Mouse (Mus musculus) G1E (cell line): ENCODE results near the gene Pip5k1c. TPM values are rescaled to one million over a fixed set of nuclear protein-coding genes. Genes with fewer than 3 reads are reported as not detected.

ENCODE experiments used
- ATAC-seq: 2 replicates; pipeline ENCODE4 v1.8.0; 2016; ENCODE audit warnings: mild to moderate bottlenecking; ENCODE audit not compliant: insufficient number of reproducible peaks, poor library complexity, low FRiP score, severe bottlenecking; ENCODE audit errors: extremely low read depth
- DNase-seq: peaks from one replicate; pipeline ENCODE4 v3.0.0; 2012; ENCODE audit warnings: low spot score
- H3K27me3 ChIP-seq: 2 replicates; pipeline ENCODE4 v1.6.1; 2012; ENCODE audit warnings: mild to moderate bottlenecking, low read length, inconsistent platforms; ENCODE audit not compliant: insufficient read depth
- H3K36me3 ChIP-seq: replicated peaks from 2 replicates; pipeline ENCODE3; 2012; ENCODE audit warnings: mild to moderate bottlenecking, inconsistent platforms
- H3K4me1 ChIP-seq: 2 replicates; pipeline ENCODE4 v1.6.1; 2012; ENCODE audit warnings: low read depth, low read length, inconsistent platforms, mixed read lengths; ENCODE audit not compliant: insufficient read depth
- H3K4me3 ChIP-seq: 2 replicates; pipeline ENCODE4 v1.5.1; 2012; ENCODE audit warnings: low read depth, mild to moderate bottlenecking, inconsistent platforms, low read length, moderate library complexity, mixed read lengths
- H3K9me3 ChIP-seq: replicated peaks from 2 replicates; pipeline ENCODE4 v1.6.1; 2012; ENCODE audit warnings: inconsistent platforms
- CTCF ChIP-seq: IDR thresholded peaks from 2 replicates; pipeline ENCODE4 v1.5.1; 2012; ENCODE audit warnings: low read depth, low read length, inconsistent platforms, mixed read lengths
- GATA1 ChIP-seq: IDR thresholded peaks from 2 replicates; pipeline ENCODE4 v1.6.1; 2012; ENCODE audit warnings: borderline replicate concordance, low read length, inconsistent platforms, mixed read lengths
- GATA2 ChIP-seq: IDR thresholded peaks from 2 replicates; pipeline ENCODE4 v1.6.1; 2012; ENCODE audit warnings: low read depth, low read length, inconsistent platforms, borderline replicate concordance
- POLR2AphosphoS5 ChIP-seq: IDR thresholded peaks from 2 replicates; pipeline ENCODE4 v1.6.1; 2012; ENCODE audit warnings: low read depth, low read length, inconsistent platforms; ENCODE audit not compliant: insufficient replicate concordance
- TAL1 ChIP-seq: conservative IDR thresholded peaks from 2 replicates; pipeline ENCODE4 v1.6.1; 2012; ENCODE audit warnings: low read depth, low read length, inconsistent platforms, mixed read lengths
- polyA plus RNA-seq: library from polyadenylated mRNA; stranded (reverse); fragments of >175 nt; gene quantifications from 2 replicates; pipeline ENCODE4 v1.2.3, GENCODE M21; 2012
- total RNA-seq, 2 experiments: library from RNA; stranded (forward) in 1 of 2; stranded (reverse) in 1 of 2; fragments of 200-1000 nt in 1 of 2; fragments of >200 nt in 1 of 2; fragmentation: Nextera tagmentation in 1 of 2; gene quantifications; 2 replicates each; pipeline ENCODE4 v1.2.3; 2014 to 2017

Pip5k1c gene
- total and polyA plus RNA-seq, 3 experiments = 58.8 to 266 (median 62.2) TPM

DNA sequence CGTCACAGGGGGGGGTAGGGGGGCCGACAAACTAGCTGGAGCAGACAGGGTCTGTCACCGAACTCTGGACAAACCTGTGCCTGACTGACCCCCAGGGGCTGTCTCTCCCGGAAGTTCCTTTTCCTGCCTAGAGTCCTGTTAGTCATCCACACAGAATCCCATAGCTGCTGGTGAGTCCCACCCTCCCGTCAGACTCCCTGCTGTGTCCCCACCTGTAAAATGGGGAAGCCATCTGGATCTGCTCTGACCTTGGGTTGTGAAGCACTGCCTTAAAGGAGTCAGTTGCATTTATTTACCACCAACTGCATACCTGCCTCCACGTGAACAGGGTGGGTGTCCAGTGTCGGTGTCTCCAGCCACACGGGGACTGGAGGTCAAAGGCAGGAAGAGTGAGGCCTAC lies 1.7 kb downstream of the Pip5k1c start:
- Histone ChIP-seq H3K4me1 (peaks cover 91% of the 10 kb centered on the region), H3K27me3 (peaks cover 9% of the 10 kb centered on the region; the same call in 1 of the 2 replicates), H3K9me3 (no peaks in the 10 kb centered on the region), H3K4me3 (peak overlapping the region; percentile 88), H3K36me3 (peaks cover 53% of the 10 kb centered on the region)
- DNase-seq = no peak
- ATAC-seq = no peak
- TF ChIP-seq CTCF = no peak
- TF ChIP-seq GATA1 = no peak
- no peak for TF ChIP-seq TAL1
- TF ChIP-seq GATA2 = no peak

DNA sequence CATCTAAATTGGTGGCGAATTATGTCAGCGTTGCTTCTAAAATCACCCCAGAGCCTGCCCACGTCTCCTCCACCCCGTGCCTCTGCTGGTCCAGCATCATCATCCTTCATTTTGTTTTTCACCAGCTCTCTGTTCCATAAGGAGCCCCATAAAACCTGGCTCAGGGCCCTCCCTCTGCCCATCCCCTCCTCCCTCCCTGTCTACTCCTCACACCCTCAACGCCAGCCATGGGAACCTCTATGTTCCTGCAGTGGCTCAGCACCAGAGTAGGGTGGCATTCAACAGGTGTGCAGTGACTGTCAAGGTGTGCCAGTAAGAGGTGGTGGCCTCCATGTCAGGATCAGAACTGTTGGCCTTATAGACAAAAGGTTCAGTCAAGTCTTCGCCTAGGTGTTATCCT lies 2.4 kb downstream of the Pip5k1c start:
- H3K36me3 ChIP-seq = peaks cover 61% of the 10 kb centered on the region
- ATAC-seq (no peak), DNase-seq (no peak)
- H3K27me3 ChIP-seq = peaks cover 6% of the 10 kb centered on the region; the same call in 1 of the 2 replicates
- H3K9me3 ChIP-seq = no peaks in the 10 kb centered on the region
- peak overlapping the region; percentile 88; the same call in 1 of the 2 replicates for H3K4me3 ChIP-seq
- H3K4me1 ChIP-seq = peaks cover 92% of the 10 kb centered on the region
- TF ChIP-seq GATA1 (no peak), TAL1 (no peak), CTCF (no peak), POLR2AphosphoS5 (no peak), GATA2 (no peak)

DNA sequence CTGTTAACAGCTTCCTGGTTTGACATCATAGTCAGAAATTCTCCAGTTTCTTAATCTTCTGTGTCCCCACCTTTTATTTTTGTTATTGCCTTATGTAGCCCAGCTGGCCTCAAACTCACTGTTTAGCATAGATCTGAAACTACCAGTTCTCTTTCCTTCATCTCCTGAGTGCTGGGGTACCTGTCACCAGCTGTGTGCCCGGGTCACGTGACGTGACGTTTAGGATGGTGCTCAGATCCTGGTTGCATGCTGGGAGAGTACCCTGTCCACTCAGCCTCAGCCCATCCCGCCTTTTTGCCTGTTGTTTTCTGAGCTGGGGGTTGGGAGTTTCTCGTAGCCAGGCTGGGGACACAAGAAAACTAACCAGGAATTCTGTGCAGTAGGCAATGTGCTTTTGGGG lies 4.5 kb downstream of the Pip5k1c start:
- DNase-seq = no peak
- H3K4me3 ChIP-seq = peak overlapping the region; percentile 66; the same call in 1 of the 2 replicates
- H3K4me1 ChIP-seq = peaks cover 94% of the 10 kb centered on the region
- H3K27me3 ChIP-seq = no peaks in the 10 kb centered on the region
- H3K36me3 ChIP-seq = peaks cover 81% of the 10 kb centered on the region
- H3K9me3 ChIP-seq = no peaks in the 10 kb centered on the region
- ATAC-seq = no peak
- no peak for TF ChIP-seq TAL1
- no peak for TF ChIP-seq GATA2
- no peak for TF ChIP-seq GATA1
- TF ChIP-seq CTCF = no peak

DNA sequence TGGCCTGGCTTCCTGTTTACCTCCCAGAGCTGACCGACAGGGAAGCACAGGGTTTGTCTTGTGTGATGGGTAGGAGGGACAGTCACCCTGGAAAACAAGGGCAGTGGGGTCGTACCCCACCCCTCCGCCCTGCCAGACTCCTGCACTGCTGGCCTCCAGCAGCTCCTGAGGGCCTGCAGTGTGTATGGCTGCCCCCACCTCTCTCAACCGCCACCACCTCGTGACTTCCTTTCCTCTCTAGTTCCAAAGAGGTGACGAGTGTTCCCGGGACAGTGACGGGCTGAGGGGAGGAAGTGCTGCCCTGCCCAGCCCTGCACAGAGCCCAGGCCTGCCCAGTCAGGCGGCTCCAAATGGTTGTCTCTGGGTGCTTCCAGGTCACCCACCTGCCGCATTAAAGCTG lies 5.1 kb downstream of the Pip5k1c start:
- peaks cover 97% of the 10 kb centered on the region for H3K4me1 ChIP-seq
- peaks cover 87% of the 10 kb centered on the region for H3K36me3 ChIP-seq
- DNase-seq (peak; percentile 66), ATAC-seq (peak; percentile 76)
- H3K27me3 ChIP-seq = no peaks in the 10 kb centered on the region
- TF ChIP-seq POLR2AphosphoS5 (no peak), TAL1 (no peak), GATA2 (no peak), CTCF (no peak), GATA1 (no peak)
- peak overlapping the region; percentile 66; the same call in 1 of the 2 replicates for H3K4me3 ChIP-seq
- no peaks in the 10 kb centered on the region for H3K9me3 ChIP-seq

DNA sequence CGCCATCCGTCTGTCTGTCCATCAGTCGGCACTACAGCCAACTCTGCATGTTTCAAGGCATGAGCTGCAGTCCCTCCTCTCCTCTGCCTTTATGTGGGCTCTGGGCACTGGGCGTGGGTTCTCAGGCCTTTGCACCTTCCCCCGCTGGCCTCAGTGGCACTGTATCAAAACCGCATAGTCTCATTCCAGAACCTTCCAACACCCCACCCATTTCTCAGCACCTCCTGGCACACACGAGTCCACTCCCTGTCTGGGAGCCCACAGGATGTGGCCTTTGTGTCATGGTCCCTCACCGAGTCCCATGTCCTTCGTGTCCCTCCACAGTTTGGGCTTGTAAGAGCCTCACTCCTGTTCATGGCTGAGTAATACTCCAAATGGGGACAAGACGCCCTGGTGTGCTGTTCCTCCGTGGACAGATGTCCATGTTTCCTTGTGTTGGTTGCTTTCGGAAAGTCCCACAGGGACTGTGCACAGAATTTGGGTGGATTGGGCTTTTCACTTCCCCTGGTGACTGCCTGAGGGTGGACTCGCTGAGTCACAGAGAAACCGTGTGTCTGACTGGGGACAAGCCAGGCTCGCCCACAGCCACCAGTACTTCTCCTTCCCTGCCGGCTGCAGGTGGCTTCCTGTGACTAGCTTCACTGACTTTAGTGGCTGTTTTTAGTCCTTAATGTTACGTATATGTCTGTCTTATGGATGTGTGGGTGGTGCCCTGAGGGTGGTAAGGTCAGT lies 5.8 kb downstream of the Pip5k1c start:
- TF ChIP-seq CTCF (no peak), TAL1 (no peak)
- ATAC-seq (no peak), DNase-seq (no peak)
- Histone ChIP-seq H3K36me3 (peaks cover 93% of the 10 kb centered on the region), H3K4me1 (peaks cover 100% of the 10 kb centered on the region), H3K9me3 (no peaks in the 10 kb centered on the region), H3K27me3 (no peaks in the 10 kb centered on the region), H3K4me3 (peak overlapping the region; percentile 66; the same call in 1 of the 2 replicates)

DNA sequence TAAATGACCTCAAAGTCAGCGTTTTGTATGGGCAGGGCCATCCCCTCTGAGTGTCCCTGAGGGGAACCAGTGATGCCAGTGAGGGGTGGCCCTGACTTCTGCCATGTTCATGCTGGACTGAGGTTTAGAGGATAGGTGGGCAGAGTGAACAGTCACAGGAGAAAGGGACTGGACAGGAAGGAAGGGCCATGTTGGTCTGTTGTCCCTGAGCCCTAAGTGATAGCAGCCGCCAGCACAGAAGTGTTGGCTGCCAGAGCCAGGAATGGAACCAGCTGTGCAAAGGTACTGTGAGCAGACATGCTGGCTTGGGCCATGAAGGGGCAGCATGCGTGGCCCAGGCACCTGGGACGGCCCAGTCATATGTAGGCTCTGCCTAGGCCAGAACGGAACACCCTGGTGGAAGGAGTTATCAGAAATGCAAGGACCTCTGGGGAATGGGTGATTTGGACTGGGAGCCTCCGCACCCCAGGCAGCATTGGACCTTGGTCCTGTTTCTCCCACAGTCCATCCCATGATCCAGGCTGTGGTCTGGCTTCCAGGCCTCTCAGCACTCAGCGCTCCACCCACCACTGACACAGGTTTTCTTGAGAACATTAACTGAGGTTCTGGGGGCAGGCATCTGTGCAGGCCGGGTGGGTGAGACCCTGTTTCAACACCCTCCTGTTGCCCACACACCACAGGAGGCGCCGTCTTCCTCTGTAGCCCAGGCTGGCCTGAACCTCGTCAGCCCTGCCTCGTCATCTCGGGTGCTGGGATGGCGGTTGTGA lies 7.0 kb downstream of the Pip5k1c start:
- Histone ChIP-seq H3K4me3 (peak overlapping the region; percentile 36; the same call in 1 of the 2 replicates), H3K27me3 (no peaks in the 10 kb centered on the region), H3K9me3 (no peaks in the 10 kb centered on the region), H3K36me3 (peaks cover 94% of the 10 kb centered on the region), H3K4me1 (peaks cover 99% of the 10 kb centered on the region)
- no peak for ATAC-seq
- no peak for TF ChIP-seq GATA2
- no peak for TF ChIP-seq POLR2AphosphoS5
- TF ChIP-seq GATA1 = no peak
- TF ChIP-seq TAL1 = no peak
- no peak for TF ChIP-seq CTCF
- no peak for DNase-seq
